In the genomic region with DNA sequence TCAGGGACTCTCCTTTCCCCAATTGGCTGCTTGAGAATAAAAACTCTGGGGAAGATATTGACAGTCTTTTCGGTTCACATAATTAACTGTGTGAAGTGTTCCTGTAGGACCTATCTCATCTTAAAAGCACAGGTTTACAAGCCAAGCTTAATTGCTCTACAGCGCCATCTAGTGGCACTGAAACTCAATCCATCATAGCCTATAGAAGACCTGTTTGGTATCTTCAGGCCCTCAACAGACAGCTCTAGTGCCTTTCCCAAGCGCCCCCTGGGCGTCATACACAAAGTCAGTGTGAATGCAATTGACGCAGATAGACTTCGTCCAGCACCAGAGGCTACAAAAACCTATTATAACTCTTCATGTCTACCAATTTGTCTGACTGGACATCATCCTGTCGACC, we compare ENCODE assay signal across 8 mouse cellular contexts.
A peak's percentile ranks its signal among the peaks of the same experiment; 100 is the strongest.
DNase-seq lines count a peak whose midpoint lies in the region; ATAC-seq and TF ChIP-seq lines count a peak whose summit lies in the region.

No protein-coding gene starts in this region.

- H3K27me3 ChIP-seq in limb, embryonic 14.5 days (ENCODE audit: control insufficient read depth, insufficient read depth, low read length), result no peaks in the 10 kb centered on the region

- peak; percentile 89 for DNase-seq in 3T3-L1 (ENCODE audit: low read depth, low spot score)
- peak; percentile 87 for DNase-seq in NIH3T3 (ENCODE audit: low read depth)
- peak; percentile 73 for DNase-seq in cerebellum, adult 9-10 months
- DNase-seq in frontal cortex, postnatal 10 days (ENCODE audit: low spot score in 2 of 2), result peak; percentile 16 to 48
- DNase-seq in kidney, adult 9 months, result peak; percentile 76
- peak; percentile 85 for DNase-seq in limb, embryonic 14.5 days (ENCODE audit: low spot score)
- peak; percentile 79 for DNase-seq in naive thymus-derived CD4-positive, alpha-beta T cell, adult 2 months (ENCODE audit: low read depth)
- DNase-seq in telencephalon, adult 2 months (ENCODE audit: low read depth, low spot score), result peak; percentile 65

- no peak overlapping the region for H3K9ac ChIP-seq in limb, embryonic 14.5 days (ENCODE audit: low read depth, low read length, severe bottlenecking)

- ATAC-seq in limb, embryonic 14.5 days (ENCODE audit: low FRiP score, low read depth), result no peak; the same call in 1 of the 2 replicates

- 34% methylated on average over 7 of the region's 7 CpGs for whole genome bisulfite sequencing in limb, embryonic 14.5 days

- no peak overlapping the region for H3K27ac ChIP-seq in limb, embryonic 14.5 days (replicated peaks; ENCODE audit: low read depth, low read length)

- TF ChIP-seq POLR2A in limb, embryonic 14.5 days (IDR thresholded peaks at IDR 0.05; ENCODE audit: borderline replicate concordance, extremely low read depth, insufficient read depth, insufficient read length), result no peak

- H3K4me2 ChIP-seq in limb, embryonic 14.5 days (replicated peaks; ENCODE audit: low read depth, low read length, severe bottlenecking), result no peak overlapping the region

- no peaks in the 10 kb centered on the region for H3K9me3 ChIP-seq in limb, embryonic 14.5 days (ENCODE audit: control insufficient read depth, low read length)

- H3K36me3 ChIP-seq in limb, embryonic 14.5 days (ENCODE audit: control insufficient read depth, insufficient read depth, low read length), result no peaks in the 10 kb centered on the region

- H3K4me3 ChIP-seq in limb, embryonic 14.5 days (replicated peaks; ENCODE audit: low read length), result no peak overlapping the region

- no peaks in the 10 kb centered on the region for H3K4me1 ChIP-seq in limb, embryonic 14.5 days (ENCODE audit: control insufficient read depth, insufficient read depth, low read length)

Comparison
In these comparisons a context has a peak if more than half of its experiments do, and no peak if none do; other contexts are left out.
1. DNase-seq: peak in every context shown above with its lines; median percentile 89 in 3T3-L1; 87 in NIH3T3; 85 in limb, embryonic 14.5 days; 79 in naive thymus-derived CD4-positive, alpha-beta T cell, adult 2 months; 76 in kidney, adult 9 months; 73 in cerebellum, adult 9-10 months; 65 in telencephalon, adult 2 months; 32 in frontal cortex, postnatal 10 days.